Mouse (Mus musculus): ENCODE data around the gene Tmem221.

- TF ChIP-seq CTCF (IDR thresholded peaks at IDR 0.05; ENCODE audit: low read depth, low read length) (no peak), TAL1 (conservative IDR thresholded peaks at IDR 0.05; ENCODE audit: low read depth, low read length) (no peak), GATA1 (IDR thresholded peaks at IDR 0.05; ENCODE audit: borderline replicate concordance, low read length) (no peak), POLR2AphosphoS5 (IDR thresholded peaks at IDR 0.05; ENCODE audit: insufficient replicate concordance, low read depth, low read length) (no peak)
Observed at GRCm38 (mm10) chr8:71542632-71543343, 15.9 kb downstream of the Tmem221 start, which contains the start of gene Mvb12a.

Data from G1E (cell line).